Mouse (Mus musculus) forebrain, embryonic 16.5 days (tissue): ENCODE measurements around the gene Vmn2r59. TPM values are rescaled to one million over a fixed set of nuclear protein-coding genes. Genes with fewer than 3 reads are reported as not detected.
"Not testable (repeated sequence)": the region's sequence is repeated elsewhere in the genome, so short reads cannot be mapped to it uniquely, and the experiment has no call there.

Experiments
- ATAC-seq: fragments of 200-750 bp; cut with Nextera tagmentation; 2 replicates; pipeline ENCODE4 v1.8.0; 2017; ENCODE audit warnings: mild to moderate bottlenecking, moderate library complexity
- H3K27ac ChIP-seq: fragments of 300-500 bp; sonication (generic); 2 replicates; pipeline ENCODE4 v1.5.1; 2014; ENCODE audit warnings: low read length, control low read depth
- H3K27me3 ChIP-seq: fragments of 300-500 bp; sonication (generic); replicated peaks from 2 replicates; pipeline ENCODE4 v1.6.1; 2014; ENCODE audit warnings: low read length; ENCODE audit not compliant: control insufficient read depth, insufficient read depth
- H3K36me3 ChIP-seq: fragments of 300-500 bp; sonication (generic); 2 replicates; pipeline ENCODE4 v1.6.1; 2014; ENCODE audit not compliant: control insufficient read depth, insufficient read depth
- H3K4me1 ChIP-seq: fragments of 300-500 bp; sonication (generic); replicated peaks from 2 replicates; pipeline ENCODE4 v1.6.1; 2014; ENCODE audit warnings: low read length; ENCODE audit not compliant: control insufficient read depth, insufficient read depth
- H3K4me2 ChIP-seq: fragments of 300-500 bp; sonication (generic); 2 replicates; pipeline ENCODE4 v1.6.1; 2014; ENCODE audit warnings: mild to moderate bottlenecking, low read length, control low read depth
- H3K4me3 ChIP-seq: fragments of 300-500 bp; sonication (generic); replicated peaks from 2 replicates; pipeline ENCODE4 v1.5.1; 2014; ENCODE audit warnings: mild to moderate bottlenecking, low read length, control low read depth
- H3K9ac ChIP-seq: fragments of 300-500 bp; sonication (generic); replicated peaks from 2 replicates; pipeline ENCODE4 v1.6.1; 2014; ENCODE audit warnings: low read depth, low read length, control low read depth
- H3K9me3 ChIP-seq: fragments of 300-500 bp; sonication (generic); 2 replicates; pipeline ENCODE4 v1.6.1; 2016; ENCODE audit warnings: low read length; ENCODE audit not compliant: control insufficient read depth
- WGBS: fragments of 180-500 bp; shearing (Covaris S2); extraction: QIAGEN DNeasy Blood & Tissue Kit; methylation state at CpG from one replicate; pipeline ENCODE4 v1.1.7; 2014; 5-methylcytosine and 5-hydroxymethylcytosine counted together
- polyA plus RNA-seq: library from polyadenylated mRNA; unstranded; fragments of >200 nt; fragmentation: Nextera tagmentation; extraction: Ambion mirVana; gene quantifications from 2 replicates; pipeline ENCODE4 v1.2.1, GENCODE M21; 2015

Vmn2r59 gene
- polyA plus RNA-seq, result not detected in 2 replicates

DNA sequence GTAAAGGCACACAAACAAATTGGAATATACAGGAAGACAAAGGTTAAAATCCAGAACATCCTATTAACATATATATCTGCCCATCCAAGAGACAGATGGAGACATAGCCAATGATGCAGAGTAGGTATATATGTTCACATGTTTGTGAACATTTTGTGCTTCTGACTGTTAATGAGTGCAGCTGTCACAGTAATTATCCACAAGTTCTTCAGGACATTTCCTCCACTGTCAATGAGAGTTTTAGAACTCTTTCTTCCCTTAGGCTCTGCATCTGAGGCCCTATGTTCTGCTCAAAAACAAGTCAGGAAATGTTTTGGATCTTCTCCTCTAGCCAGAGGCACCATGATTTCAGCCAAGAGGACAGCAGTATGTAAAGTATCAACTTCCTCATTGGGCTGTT lies at the start of gene Vmn2r59:
Gene Vmn2r59 (minus strand): TSS at position 101 of the 400 bp plus-strand sequence.
- Histone ChIP-seq H3K4me1 (no peaks in the 10 kb centered on the region), H3K36me3 (no peaks in the 10 kb centered on the region), H3K9ac (no peak within 1 kb of the TSS), H3K4me3 (no peak within 1 kb of the TSS), H3K9me3 (peaks cover 4% of the 10 kb centered on the region; the same call in 1 of the 2 replicates), H3K27ac (no peak within 1 kb of the TSS), H3K4me2 (no peak within 1 kb of the TSS), H3K27me3 (no peaks in the 10 kb centered on the region)
- ATAC-seq, result no peak

GRCm38 (mm10) chr7:42107470-42107869 lies 48.6 kb upstream of the Vmn2r59 start, which contains the start of gene Vmn2r60:
Vmn2r60 (plus strand) TSS chr7:42107770.
- H3K4me1 ChIP-seq, result no peaks in the 10 kb centered on the region
- no peak within 1 kb of the TSS for H3K4me3 ChIP-seq
- H3K36me3 ChIP-seq, result no peaks in the 10 kb centered on the region
- H3K27ac ChIP-seq, result no peak within 1 kb of the TSS
- H3K4me2 ChIP-seq, result no peak within 1 kb of the TSS
- WGBS, result 75% methylated on average over 2 of the region's 2 CpGs
- no peak within 1 kb of the TSS for H3K9ac ChIP-seq
- H3K27me3 ChIP-seq, result no peaks in the 10 kb centered on the region
- H3K9me3 ChIP-seq, result peaks cover 7% of the 10 kb centered on the region; the same call in 1 of the 2 replicates
- ATAC-seq, result no peak

GRCm38 (mm10) chr7:42107061-42107460 lies 48.2 kb upstream of the Vmn2r59 start:
- H3K36me3 ChIP-seq, H3K4me3 ChIP-seq, H3K27ac ChIP-seq, ATAC-seq, H3K9ac ChIP-seq, H3K4me2 ChIP-seq, H3K4me1 ChIP-seq, H3K9me3 ChIP-seq, H3K27me3 ChIP-seq: not testable (repeated sequence)
- 86% methylated on average over 10 of the region's 14 CpGs for WGBS

Other genes with a start within 250 kb of the Vmn2r59 start
- not detected in 2 replicates for gene Vmn2r58, start 186.3 kb downstream of the Vmn2r59 start, polyA plus RNA-seq
- gene Vmn2r60, start 48.7 kb upstream of the Vmn2r59 start, polyA plus RNA-seq, result not detected in 2 replicates
- gene Vmn2r61, start 201.0 kb upstream of the Vmn2r59 start, polyA plus RNA-seq, result not detected in 2 replicates